Mouse (Mus musculus): ENCODE measurements around the gene Ttc36.
A peak's percentile ranks its signal among the peaks of the same experiment; 100 is the strongest.

- TF ChIP-seq POLR2A (IDR thresholded peaks at IDR 0.05; ENCODE audit: insufficient read depth, low read depth, low read length) = peak; percentile 72
- peak; percentile 95 for TF ChIP-seq CTCF (IDR thresholded peaks at IDR 0.05)
- peak; percentile 90 for TF ChIP-seq EP300 (IDR thresholded peaks at IDR 0.05; ENCODE audit: insufficient read depth, low read depth, low read length)
Observed at GRCm38 (mm10) chr9:44772750-44773651, 29.9 kb downstream of the Ttc36 start.

All from heart, adult 2 months (tissue).